Mouse (Mus musculus) spleen, adult 2 months (tissue): ENCODE measurements around the gene Fam50b. TPM values are rescaled to one million over a fixed set of nuclear protein-coding genes. Genes with fewer than 3 reads are reported as not detected.

ENCODE experiments used
- DNase-seq, 2 experiments: peaks; one replicate each; pipeline versions ENCODE4 v3.0.0 to v3.0.0-alpha.2; 2012 to 2021; ENCODE audit warnings: low spot score in 2 of 2, low read depth in 1 of 2
- H3K27ac ChIP-seq: fragments of 200-500 bp; 2 replicates; pipeline ENCODE4 v1.5.1; 2012; ENCODE audit warnings: low read length, inconsistent platforms; ENCODE audit not compliant: insufficient read depth
- H3K27me3 ChIP-seq: fragments of 200-500 bp; 2 replicates; pipeline ENCODE4 v1.6.1; 2012; ENCODE audit warnings: mild to moderate bottlenecking, moderate library complexity, low read length, inconsistent platforms; ENCODE audit not compliant: control insufficient read depth, insufficient read depth
- H3K36me3 ChIP-seq: fragments of 200-500 bp; 2 replicates; pipeline ENCODE4 v1.6.1; 2012; ENCODE audit warnings: mild to moderate bottlenecking, low read length, inconsistent platforms; ENCODE audit not compliant: control insufficient read depth, insufficient read depth
- H3K4me1 ChIP-seq: fragments of 200-500 bp; 2 replicates; pipeline ENCODE4 v1.6.1; 2011; ENCODE audit warnings: inconsistent platforms; ENCODE audit not compliant: control insufficient read depth, insufficient read depth, insufficient read length
- H3K4me3 ChIP-seq: fragments of 200-500 bp; 2 replicates; pipeline ENCODE4 v1.5.1; 2011; ENCODE audit warnings: mild to moderate bottlenecking, inconsistent platforms; ENCODE audit not compliant: insufficient read depth, insufficient read length; ENCODE audit errors: extremely low read depth
- CTCF ChIP-seq: fragments of 200-500 bp; IDR thresholded peaks from 2 replicates; pipeline ENCODE4 v1.5.1; 2011; ENCODE audit warnings: mild to moderate bottlenecking, inconsistent platforms; ENCODE audit not compliant: insufficient read depth, insufficient read length, insufficient replicate concordance; ENCODE audit errors: extremely low read depth
- POLR2A ChIP-seq: fragments of 200-500 bp; IDR thresholded peaks from 2 replicates; pipeline ENCODE4 v1.6.1; 2011; ENCODE audit warnings: low read depth, low read length, inconsistent platforms
- WGBS: fragments of 180-500 bp; shearing (Covaris S2); methylation state at CpG from one replicate; pipeline ENCODE4 v1.1.7; 2018; 5-methylcytosine and 5-hydroxymethylcytosine counted together
- polyA plus RNA-seq: library from polyadenylated mRNA; depleted of rRNA; stranded (reverse); fragments of >200 nt; gene quantifications from 2 replicates; pipeline ENCODE4 v1.2.3, GENCODE M21; 2012

Fam50b gene
- polyA plus RNA-seq, 1 experiment, result not detected

GRCm38 (mm10) chr13:34767527-34768292, 33.1 kb downstream of the Fam50b start:
- Histone ChIP-seq H3K27ac (no peak overlapping the region), H3K27me3 (no peaks in the 10 kb centered on the region), H3K4me3 (no peak overlapping the region), H3K36me3 (no peaks in the 10 kb centered on the region), H3K4me1 (no peaks in the 10 kb centered on the region)
- no peak for TF ChIP-seq POLR2A
- no peak for TF ChIP-seq CTCF
- no peak for DNase-seq
- WGBS, result 90% methylated on average over 18 of the region's 18 CpGs

- Histone ChIP-seq H3K4me1 (no peaks in the 10 kb centered on the region), H3K36me3 (no peaks in the 10 kb centered on the region), H3K27ac (no peak overlapping the region), H3K4me3 (no peak overlapping the region), H3K27me3 (no peaks in the 10 kb centered on the region)
- DNase-seq, result no peak
- 88% methylated on average over 3 of the region's 3 CpGs for WGBS
- TF ChIP-seq CTCF, result no peak
- no peak for TF ChIP-seq POLR2A
These were observed 42.1 kb downstream of the Fam50b start for GRCm38 (mm10) chr13:34776767-34777166.

- no peak for DNase-seq
- H3K36me3 ChIP-seq, result no peaks in the 10 kb centered on the region
- no peak overlapping the region for H3K27ac ChIP-seq
- no peaks in the 10 kb centered on the region for H3K27me3 ChIP-seq
- TF ChIP-seq CTCF, result no peak
- TF ChIP-seq POLR2A, result no peak
- H3K4me3 ChIP-seq, result no peak overlapping the region
- H3K4me1 ChIP-seq, result no peaks in the 10 kb centered on the region
- 86% methylated on average over 7 of the region's 7 CpGs for WGBS
These were observed 46.4 kb downstream of the Fam50b start for GRCm38 (mm10) chr13:34780856-34781610.

GRCm38 (mm10) chr13:34781611-34782009, 47.0 kb downstream of the Fam50b start:
- no peak for DNase-seq
- TF ChIP-seq CTCF, result no peak
- no peak for TF ChIP-seq POLR2A
- 92% methylated on average over 4 of the region's 4 CpGs for WGBS

GRCm38 (mm10) chr13:34784818-34785217, 50.2 kb downstream of the Fam50b start:
- no peak for TF ChIP-seq CTCF
- no peak for TF ChIP-seq POLR2A
- H3K27ac ChIP-seq, result no peak overlapping the region
- no peaks in the 10 kb centered on the region for H3K36me3 ChIP-seq
- no peaks in the 10 kb centered on the region for H3K4me1 ChIP-seq
- no peak for DNase-seq
- no peak overlapping the region for H3K4me3 ChIP-seq
- WGBS, result 34% methylated on average over 8 of the region's 8 CpGs
- no peaks in the 10 kb centered on the region for H3K27me3 ChIP-seq

More at GRCm38 (mm10) chr13:34781611-34782009, 47.0 kb downstream of the Fam50b start:
- Histone ChIP-seq H3K4me1 (no peaks in the 10 kb centered on the region), H3K27ac (no peak overlapping the region), H3K27me3 (no peaks in the 10 kb centered on the region), H3K4me3 (no peak overlapping the region), H3K36me3 (no peaks in the 10 kb centered on the region)

GRCm38 (mm10) chr13:34786634-34787033, 52.0 kb downstream of the Fam50b start:
- TF ChIP-seq POLR2A (no peak), CTCF (no peak)
- Histone ChIP-seq H3K27ac (no peak overlapping the region), H3K4me1 (no peaks in the 10 kb centered on the region), H3K4me3 (no peak overlapping the region), H3K36me3 (no peaks in the 10 kb centered on the region), H3K27me3 (no peaks in the 10 kb centered on the region)
- WGBS, result 86% methylated on average over 5 of the region's 5 CpGs
- no peak for DNase-seq
